Mouse (Mus musculus): ENCODE measurements around the gene Ly6g6d. TPM values are rescaled to one million over a fixed set of nuclear protein-coding genes. Genes with fewer than 3 reads are reported as not detected.
A peak's percentile ranks its signal among the peaks of the same experiment; 100 is the strongest.

Ly6g6d gene
- total and polyA plus RNA-seq, 3 experiments = 0.61 to 1.3 TPM; not detected in 1

DNA sequence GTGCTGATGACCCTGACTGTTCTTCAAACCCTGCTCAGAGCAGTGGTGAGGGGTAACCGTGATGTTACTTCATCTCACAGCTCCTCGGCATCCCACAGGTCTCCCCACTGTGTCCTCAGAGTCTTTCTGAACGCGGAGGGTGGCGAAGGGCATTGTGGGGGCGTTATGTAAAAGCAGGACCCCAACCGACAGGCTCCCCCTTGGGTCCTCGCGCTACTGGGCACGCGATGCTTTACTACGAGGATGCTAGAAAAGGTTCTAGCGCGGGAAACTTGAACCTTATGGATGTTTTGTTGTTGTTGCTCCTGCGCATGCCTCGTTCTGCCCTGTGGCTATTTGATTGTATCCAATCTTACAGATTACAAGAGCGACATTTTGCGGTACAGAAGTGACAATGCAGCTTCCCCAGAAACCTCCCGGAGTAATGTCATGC, 44.0 kb upstream of the Ly6g6d start, which contains the start of gene Csnk2b:
Gene Csnk2b (minus strand): TSS at position 183 of the 433 bp plus-strand sequence.
- Histone ChIP-seq H3K27me3 (ENCODE audit: control insufficient read depth, insufficient read depth, low read length) (no peaks in the 10 kb centered on the region), H3K36me3 (ENCODE audit: control insufficient read depth, insufficient read depth, low read length) (peaks cover 6% of the 10 kb centered on the region), H3K9ac (ENCODE audit: low read depth, low read length) (peak within 1 kb of the TSS; percentile 88), H3K27ac (peak within 1 kb of the TSS; percentile 91), H3K4me3 (peak within 1 kb of the TSS; percentile 100), H3K4me1 (ENCODE audit: control insufficient read depth, insufficient read depth, low read length) (peaks cover 8% of the 10 kb centered on the region), H3K79me2 (replicated peaks; ENCODE audit: control insufficient read depth, insufficient read depth, low read length) (peaks cover 5% of the 10 kb centered on the region; the same call in 1 of the 2 replicates)
- DNase-seq = peak; percentile 31 to 50
- WGBS = under 1% methylated on average over 19 of the region's 19 CpGs
- intact Hi-C loops (cut with DNase I) = loop anchor here (2.0 to 5.0 kb wide), 3 partner anchors 13 to 115 kb away; partner anchors contain the start of genes Bag6 and Nfkbil1
- no peak for TF ChIP-seq EP300 (IDR thresholded peaks at IDR 0.05; ENCODE audit: insufficient read depth, low read depth, low read length)
- TF ChIP-seq POLR2A (IDR thresholded peaks at IDR 0.05; ENCODE audit: insufficient read depth, low read depth, low read length) = no peak
- TF ChIP-seq CTCF (IDR thresholded peaks at IDR 0.05) = peak; percentile 40

DNA sequence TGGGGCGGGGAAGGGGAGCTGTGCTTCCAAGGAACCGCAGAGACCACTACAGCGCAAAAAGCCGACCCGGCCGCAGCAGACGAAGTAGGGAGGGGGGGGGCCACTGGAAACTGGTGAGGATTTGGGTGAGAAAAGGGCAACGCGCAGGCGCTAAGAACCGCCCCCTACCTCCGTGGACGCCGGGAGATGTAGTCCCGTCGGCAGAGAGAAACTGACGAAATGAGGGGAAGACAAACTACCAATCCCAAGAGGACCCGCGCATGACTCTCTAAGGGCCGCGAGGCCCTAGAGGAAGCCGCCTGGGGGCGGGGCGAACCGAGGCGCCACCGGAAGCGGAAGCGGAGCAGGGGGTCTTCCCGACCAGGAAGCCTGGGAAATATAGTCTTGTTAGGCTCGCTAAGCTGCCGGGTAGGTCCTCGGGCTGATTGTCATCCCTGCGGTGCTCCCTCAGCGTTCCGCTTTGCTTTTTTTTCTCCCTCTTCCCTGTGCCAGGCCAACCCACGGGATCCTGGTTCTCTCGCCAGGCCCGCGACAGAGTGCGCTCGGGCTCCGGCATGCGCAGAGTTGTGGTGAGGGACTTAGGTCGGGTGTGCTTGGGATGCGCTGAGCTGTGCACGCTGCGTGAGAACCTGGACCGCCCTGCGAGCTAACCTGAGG, 43.4 kb upstream of the Ly6g6d start, which contains the start of gene Gpank1:
Gene Gpank1 (plus strand): TSS at position 313 of the 657 bp plus-strand sequence.
- H3K4me3 ChIP-seq = peak within 1 kb of the TSS; percentile 100
- intact Hi-C loops (cut with DNase I) = loop anchor here (2.0 to 5.0 kb wide), 3 partner anchors 14 to 116 kb away; partner anchors contain the start of genes Bag6 and Nfkbil1
- H3K9ac ChIP-seq (ENCODE audit: low read depth, low read length) = peak within 1 kb of the TSS; percentile 88
- under 1% methylated on average over 50 of the region's 50 CpGs for WGBS
- H3K27ac ChIP-seq = peak within 1 kb of the TSS; percentile 91
- peaks cover 8% of the 10 kb centered on the region for H3K4me1 ChIP-seq (ENCODE audit: control insufficient read depth, insufficient read depth, low read length)
- peak; percentile 97 to 99 for DNase-seq
- no peaks in the 10 kb centered on the region for H3K27me3 ChIP-seq (ENCODE audit: control insufficient read depth, insufficient read depth, low read length)
- peaks cover 5% of the 10 kb centered on the region; the same call in 1 of the 2 replicates for H3K79me2 ChIP-seq (replicated peaks; ENCODE audit: control insufficient read depth, insufficient read depth, low read length)
- H3K36me3 ChIP-seq (ENCODE audit: control insufficient read depth, insufficient read depth, low read length) = peaks cover 6% of the 10 kb centered on the region
- TF ChIP-seq EP300 (IDR thresholded peaks at IDR 0.05; ENCODE audit: insufficient read depth, low read depth, low read length) = no peak
- TF ChIP-seq POLR2A (IDR thresholded peaks at IDR 0.05; ENCODE audit: insufficient read depth, low read depth, low read length) = peak; percentile 77
- peak; percentile 9; the same call in 1 of the 2 replicates for TF ChIP-seq CTCF (IDR thresholded peaks at IDR 0.05)

DNA sequence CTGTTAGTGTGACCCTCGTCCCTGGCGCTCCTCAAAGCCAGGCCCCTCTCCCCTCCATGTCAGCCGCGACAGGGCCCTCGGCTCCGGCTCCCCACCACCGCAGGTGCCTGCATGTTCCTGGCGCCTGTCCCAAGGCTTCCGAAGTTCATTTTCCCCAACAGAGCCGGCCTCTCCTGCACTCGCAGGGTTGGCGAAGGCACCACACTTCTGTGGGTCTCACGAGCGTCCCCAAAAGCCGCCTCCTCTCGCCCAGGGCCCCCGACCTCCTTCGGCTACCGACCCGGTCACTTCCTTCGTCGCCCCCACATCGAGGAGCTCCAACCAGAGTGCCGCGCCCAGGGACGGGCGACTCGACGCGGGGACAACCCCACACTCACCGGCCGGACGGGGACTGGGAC, 42.9 kb upstream of the Ly6g6d start:
- Histone ChIP-seq H3K4me3 (peak overlapping the region; percentile 100), H3K4me1 (ENCODE audit: control insufficient read depth, insufficient read depth, low read length) (peaks cover 8% of the 10 kb centered on the region), H3K27ac (peak overlapping the region; percentile 91), H3K36me3 (ENCODE audit: control insufficient read depth, insufficient read depth, low read length) (peaks cover 6% of the 10 kb centered on the region), H3K79me2 (replicated peaks; ENCODE audit: control insufficient read depth, insufficient read depth, low read length) (peaks cover 5% of the 10 kb centered on the region; the same call in 1 of the 2 replicates), H3K9ac (ENCODE audit: low read depth, low read length) (peak overlapping the region; percentile 88), H3K27me3 (ENCODE audit: control insufficient read depth, insufficient read depth, low read length) (no peaks in the 10 kb centered on the region)
- DNase-seq = no peak
- under 1% methylated on average over 33 of the region's 33 CpGs for WGBS
- no peak for TF ChIP-seq EP300 (IDR thresholded peaks at IDR 0.05; ENCODE audit: insufficient read depth, low read depth, low read length)
- no peak for TF ChIP-seq CTCF (IDR thresholded peaks at IDR 0.05)
- TF ChIP-seq POLR2A (IDR thresholded peaks at IDR 0.05; ENCODE audit: insufficient read depth, low read depth, low read length) = no peak
- intact Hi-C loops (cut with DNase I) = loop anchor here (2.0 to 5.0 kb wide), 3 partner anchors 14 to 117 kb away; partner anchors contain the start of genes Bag6 and Nfkbil1

DNA sequence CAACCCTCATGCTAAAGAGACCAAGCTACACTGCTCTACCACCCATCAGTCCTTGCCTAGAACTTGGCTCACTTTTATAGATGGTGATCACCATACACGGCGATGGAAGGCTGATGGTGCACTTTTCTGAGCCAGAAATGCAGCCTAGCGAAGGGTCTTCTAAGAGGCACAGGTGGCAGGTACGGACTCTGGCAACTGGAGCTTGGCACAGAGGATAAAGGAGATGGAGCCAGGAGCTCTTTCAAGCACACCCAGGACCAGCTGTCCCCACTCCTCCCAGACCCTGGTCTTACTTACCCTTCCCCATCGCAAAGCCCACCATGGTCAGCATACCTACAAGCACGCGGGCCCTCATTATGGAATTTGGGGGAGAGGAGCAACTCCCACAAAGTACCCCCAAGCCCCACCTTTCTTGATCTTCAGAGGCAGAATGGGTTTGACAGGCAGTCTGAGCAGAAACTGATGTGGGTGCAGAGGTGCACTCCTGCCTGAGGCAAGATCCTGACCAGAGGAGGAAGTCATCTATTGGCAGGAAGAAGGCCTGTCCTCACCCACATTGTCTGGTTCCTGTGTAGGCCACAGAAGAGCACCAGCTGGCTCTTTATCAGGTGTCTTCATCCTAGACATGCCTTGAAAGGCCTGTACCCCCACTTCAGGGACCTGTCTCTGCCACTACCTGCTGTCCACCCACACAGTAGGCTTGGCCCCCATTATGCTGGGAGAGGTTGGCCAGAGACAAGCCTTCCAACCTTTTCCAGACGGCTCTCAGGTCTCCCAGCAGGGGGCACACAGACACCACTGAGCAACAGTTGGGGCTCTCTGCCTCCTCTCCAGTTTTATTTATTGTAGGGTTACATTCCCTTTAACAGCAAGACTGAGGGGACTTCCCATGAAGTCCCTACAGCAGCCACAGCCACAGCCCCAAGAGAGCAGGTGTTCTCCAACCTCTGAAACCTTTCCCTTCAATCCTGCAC, 37.5 kb upstream of the Ly6g6d start, which contains the start of gene Ly6g5b:
Gene Ly6g5b (minus strand): TSS at position 383 of the 974 bp plus-strand sequence.
- peak; percentile 56 for TF ChIP-seq CTCF (IDR thresholded peaks at IDR 0.05)
- no peak for TF ChIP-seq EP300 (IDR thresholded peaks at IDR 0.05; ENCODE audit: insufficient read depth, low read depth, low read length)
- intact Hi-C loops (cut with DNase I) = no loop called here
- Histone ChIP-seq H3K36me3 (ENCODE audit: control insufficient read depth, insufficient read depth, low read length) (peaks cover 6% of the 10 kb centered on the region), H3K9ac (ENCODE audit: low read depth, low read length) (no peak within 1 kb of the TSS), H3K27me3 (ENCODE audit: control insufficient read depth, insufficient read depth, low read length) (no peaks in the 10 kb centered on the region), H3K4me3 (no peak within 1 kb of the TSS), H3K4me1 (ENCODE audit: control insufficient read depth, insufficient read depth, low read length) (peaks cover 4% of the 10 kb centered on the region), H3K27ac (no peak within 1 kb of the TSS), H3K79me2 (replicated peaks; ENCODE audit: control insufficient read depth, insufficient read depth, low read length) (peaks cover 2% of the 10 kb centered on the region; the same call in 1 of the 2 replicates)
- no peak for DNase-seq
- 85% methylated on average over 8 of the region's 8 CpGs for WGBS

DNA sequence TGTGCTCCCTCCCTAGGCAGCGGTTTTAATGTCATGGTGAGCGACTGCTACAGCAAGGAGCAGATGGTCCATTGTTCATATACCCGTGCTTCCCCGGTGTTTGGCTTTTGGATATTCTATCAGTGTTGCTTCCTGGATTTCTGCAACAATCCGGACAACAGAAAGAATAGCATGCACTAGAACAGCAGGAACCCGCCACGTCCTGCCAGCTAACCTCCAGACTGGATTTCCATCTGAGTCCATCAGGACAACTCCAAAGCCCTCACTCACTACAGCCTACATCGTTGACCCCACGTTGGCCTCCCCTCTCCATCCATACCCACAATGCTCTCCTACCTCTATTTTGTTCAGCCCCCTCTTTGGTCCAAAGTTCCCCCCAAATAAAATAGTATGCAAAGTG, 33.9 kb upstream of the Ly6g6d start:
- DNase-seq = no peak
- H3K27ac ChIP-seq = no peak overlapping the region; the same call in 1 of the 2 replicates
- no peaks in the 10 kb centered on the region for H3K79me2 ChIP-seq (replicated peaks; ENCODE audit: control insufficient read depth, insufficient read depth, low read length)
- H3K27me3 ChIP-seq (ENCODE audit: control insufficient read depth, insufficient read depth, low read length) = no peaks in the 10 kb centered on the region
- TF ChIP-seq EP300 (IDR thresholded peaks at IDR 0.05; ENCODE audit: insufficient read depth, low read depth, low read length) = no peak
- peak; percentile 29; the same call in 1 of the 2 replicates for TF ChIP-seq POLR2A (IDR thresholded peaks at IDR 0.05; ENCODE audit: insufficient read depth, low read depth, low read length)
- intact Hi-C loops (cut with DNase I) = no loop called here
- 33% methylated on average over 9 of the region's 9 CpGs for WGBS
- H3K4me1 ChIP-seq (ENCODE audit: control insufficient read depth, insufficient read depth, low read length) = peaks cover 2% of the 10 kb centered on the region
- peak overlapping the region; percentile 34; the same call in 1 of the 2 replicates for H3K9ac ChIP-seq (ENCODE audit: low read depth, low read length)
- no peaks in the 10 kb centered on the region for H3K36me3 ChIP-seq (ENCODE audit: control insufficient read depth, insufficient read depth, low read length)
- H3K4me3 ChIP-seq = peak overlapping the region; percentile 12; the same call in 1 of the 2 replicates

Data from heart, adult 2 months (tissue).